Mouse (Mus musculus): ENCODE results near the gene Gm20388. TPM values are rescaled to one million over a fixed set of nuclear protein-coding genes. Genes with fewer than 3 reads are reported as not detected.

The Gm20388 gene
- total RNA-seq, 2 experiments from 2014 or later, result not detected

GRCm38 (mm10) chr8:121086004-121086900 lies 1175.6 kb downstream of the Gm20388 start:
- DNase-seq (ENCODE audit: low spot score in 2 of 2), result no peak

- DNase-seq (ENCODE audit: low spot score in 2 of 2), result no peak
Measured at GRCm38 (mm10) chr8:121088281-121088680, 1177.6 kb downstream of the Gm20388 start.

GRCm38 (mm10) chr8:121088871-121089630 lies 1178.4 kb downstream of the Gm20388 start:
- no peak for DNase-seq (ENCODE audit: low spot score in 2 of 2)

GRCm38 (mm10) chr8:121089631-121090380 lies 1179.2 kb downstream of the Gm20388 start:
- DNase-seq (ENCODE audit: low spot score in 2 of 2), result no peak

- DNase-seq (ENCODE audit: low spot score in 2 of 2), result no peak
Measured at GRCm38 (mm10) chr8:121090716-121091115, 1180.1 kb downstream of the Gm20388 start.

- no peak for DNase-seq (ENCODE audit: low spot score in 2 of 2)
Measured at GRCm38 (mm10) chr8:121092141-121092540, 1181.5 kb downstream of the Gm20388 start.

GRCm38 (mm10) chr8:121092627-121093026 lies 1182.0 kb downstream of the Gm20388 start:
- peak; percentile 78 to 86 for DNase-seq (ENCODE audit: low spot score in 2 of 2)

GRCm38 (mm10) chr8:121093496-121093895 lies 1182.9 kb downstream of the Gm20388 start:
- DNase-seq (ENCODE audit: low spot score in 2 of 2), result no peak

- peak; percentile 75 to 78 for DNase-seq (ENCODE audit: low spot score in 2 of 2)
Measured at GRCm38 (mm10) chr8:121104049-121104818, 1193.6 kb downstream of the Gm20388 start.

- peak; percentile 99 for DNase-seq (ENCODE audit: low spot score in 2 of 2)
Measured at GRCm38 (mm10) chr8:121107668-121108656, 1197.3 kb downstream of the Gm20388 start, which contains the start of gene Mthfsd. Gene Mthfsd (minus strand): TSS chr8:121108392.

GRCm38 (mm10) chr8:121108657-121109056 lies 1198.0 kb downstream of the Gm20388 start:
- no peak for DNase-seq (ENCODE audit: low spot score in 2 of 2)

- no peak for DNase-seq (ENCODE audit: low spot score in 2 of 2)
Measured at GRCm38 (mm10) chr8:121111145-121111907, 1200.7 kb downstream of the Gm20388 start.

- DNase-seq (ENCODE audit: low spot score in 2 of 2), result peak; percentile 96 to 97
Measured at GRCm38 (mm10) chr8:121113261-121113660, 1202.6 kb downstream of the Gm20388 start.

- no peak for DNase-seq (ENCODE audit: low spot score in 2 of 2)
Measured at GRCm38 (mm10) chr8:121115136-121115535, 1204.5 kb downstream of the Gm20388 start.

- DNase-seq (ENCODE audit: low spot score in 2 of 2), result peak in 1 of 2 experiments; percentile 73
Measured at GRCm38 (mm10) chr8:121115948-121116347, 1205.3 kb downstream of the Gm20388 start, which contains the start of gene Foxc2. Gene Foxc2 (plus strand): TSS chr8:121116171.

GRCm38 (mm10) chr8:121116591-121117185 lies 1206.0 kb downstream of the Gm20388 start:
- no peak for DNase-seq (ENCODE audit: low spot score in 2 of 2)

- DNase-seq (ENCODE audit: low spot score in 2 of 2), result no peak
Measured at GRCm38 (mm10) chr8:121117186-121117651, 1206.6 kb downstream of the Gm20388 start.

GRCm38 (mm10) chr8:121117906-121118305 lies 1207.3 kb downstream of the Gm20388 start:
- no peak for DNase-seq (ENCODE audit: low spot score in 2 of 2)
